ENCODE assay signal across 8 mouse cellular contexts in genomic region chr2:5614896-5615295, GRCm38 (mm10).
DNase-seq lines count a peak whose midpoint lies in the region; ATAC-seq and TF ChIP-seq lines count a peak whose summit lies in the region.

No protein-coding gene starts in this region.

- TF ChIP-seq CTCF in midbrain, postnatal 0 days (IDR thresholded peaks at IDR 0.05) = no peak

- no peak overlapping the region for H3K4me3 ChIP-seq in midbrain, postnatal 0 days (ENCODE audit: low read depth, low read length)

- H3K4me2 ChIP-seq in midbrain, postnatal 0 days (ENCODE audit: low read depth, low read length, poor library complexity, severe bottlenecking) = no peak overlapping the region

- no peak for ATAC-seq in midbrain, postnatal 0 days (ENCODE audit: low FRiP score)

- WGBS in large intestine, adult 2 months = 29% methylated on average over 3 of the region's 3 CpGs
- 83% methylated on average over 3 of the region's 3 CpGs for WGBS in midbrain, postnatal 0 days

- H3K9me3 ChIP-seq in midbrain, postnatal 0 days (ENCODE audit: low read length) = no peaks in the 10 kb centered on the region

- no peaks in the 10 kb centered on the region for H3K27me3 ChIP-seq in midbrain, postnatal 0 days (ENCODE audit: insufficient read depth, low read length)

- H3K9ac ChIP-seq in midbrain, postnatal 0 days (replicated peaks; ENCODE audit: low read length, poor library complexity, severe bottlenecking) = no peak overlapping the region

- no peaks in the 10 kb centered on the region for H3K36me3 ChIP-seq in midbrain, postnatal 0 days (ENCODE audit: insufficient read depth, low read length)

- peaks cover 6% of the 10 kb centered on the region for H3K4me1 ChIP-seq in midbrain, postnatal 0 days (ENCODE audit: insufficient read depth, low read length)

- no peak overlapping the region for H3K27ac ChIP-seq in midbrain, postnatal 0 days (ENCODE audit: low read depth, low read length)

- peak; percentile 14 for DNase-seq in embryo, embryonic 11 days
- no peak for DNase-seq in embryo, embryonic 9.5 days (ENCODE audit: extremely low spot score)
- DNase-seq in thymus, postnatal 0 days (ENCODE audit: low spot score) = peak; percentile 22
- DNase-seq in thymus, postnatal 10 days (ENCODE audit: low spot score in 2 of 2) = no peak
- peak; percentile 39 to 40 for DNase-seq in gastrocnemius, adult 8-10 months (ENCODE audit: low spot score in 2 of 2)
- peak; percentile 58 for DNase-seq in large intestine, adult 2 months (ENCODE audit: low read depth, low spot score)
- peak; percentile 58 for DNase-seq in midbrain, postnatal 0 days (ENCODE audit: low spot score)
- DNase-seq in embryo, embryonic 10 days (ENCODE audit: low spot score) = no peak

Comparison
In these comparisons a context has a peak if more than half of its experiments do, and no peak if none do; other contexts are left out.
1. DNase-seq: peak in embryo, embryonic 11 days (single experiment), thymus, postnatal 0 days (single experiment), gastrocnemius, adult 8-10 months (2 of 2), large intestine, adult 2 months (single experiment) and midbrain, postnatal 0 days (single experiment); none in embryo, embryonic 9.5 days (single experiment), thymus, postnatal 10 days (0 of 2) and embryo, embryonic 10 days (single experiment).